ENCODE assay signal across 25 mouse cellular contexts in the genomic region with DNA sequence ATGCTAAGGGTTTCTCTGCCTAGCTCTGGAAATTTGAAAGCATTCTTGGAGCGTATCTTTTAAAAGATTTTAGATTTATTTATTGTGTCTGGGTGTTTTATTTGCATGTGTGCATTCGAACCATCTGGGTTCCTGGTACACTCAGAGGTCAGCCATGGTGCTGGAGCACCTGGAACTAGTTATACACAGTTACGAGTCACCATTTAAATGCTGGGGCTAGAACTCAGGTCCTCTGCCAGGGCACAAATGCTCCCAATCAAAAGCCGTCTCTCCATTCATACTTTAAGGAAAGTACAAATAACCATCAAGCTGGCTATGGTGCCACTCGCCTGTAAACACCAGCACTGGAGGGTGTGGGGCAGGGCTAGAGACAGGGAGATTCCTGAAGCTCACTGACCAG.
DNase-seq lines count a peak whose midpoint lies in the region; ATAC-seq and TF ChIP-seq lines count a peak whose summit lies in the region.
"Had no signal": no experiment of that assay in that cellular context is flagged by ENCODE, and none has a peak within 500 bp of the region (broad histone marks: within the 10 kb centered on the region; RNA-seq: fewer than 3 reads in every experiment).

No protein-coding gene starts in this region.

- ATAC-seq in intestine, embryonic 16.5 days, result peak; percentile 22; the same call in 1 of the 2 replicates
- ATAC-seq in intestine, embryonic 15.5 days, result no peak
- ATAC-seq in liver, postnatal 0 days, result peak; percentile 46; the same call in 1 of the 2 replicates
- ATAC-seq in inflammation-experienced regulatory T-cells, adult 6 months, result no peak
- ATAC-seq: forebrain, embryonic 14.5 days had no signal

- no peaks in the 10 kb centered on the region for H3K36me3 ChIP-seq in intestine, embryonic 16.5 days (ENCODE audit: control insufficient read depth, insufficient read depth, low read length)
- no peaks in the 10 kb centered on the region for H3K36me3 ChIP-seq in intestine, embryonic 15.5 days
- H3K36me3 ChIP-seq in liver, postnatal 0 days (replicated peaks; ENCODE audit: insufficient read depth, low read length), result no peaks in the 10 kb centered on the region
- H3K36me3 ChIP-seq in limb, embryonic 10.5 days, result no peaks in the 10 kb centered on the region
- H3K36me3 ChIP-seq: embryonic facial prominence, embryonic 12.5 days; embryonic facial prominence, embryonic 15.5 days; G1E; hindbrain, embryonic 12.5 days; hindbrain, embryonic 15.5 days had no signal

- H3K27me3 ChIP-seq in intestine, embryonic 16.5 days (replicated peaks; ENCODE audit: control insufficient read depth, insufficient read depth, low read length), result no peaks in the 10 kb centered on the region
- H3K27me3 ChIP-seq in intestine, embryonic 15.5 days (replicated peaks), result no peaks in the 10 kb centered on the region
- no peaks in the 10 kb centered on the region for H3K27me3 ChIP-seq in liver, postnatal 0 days (ENCODE audit: insufficient read depth, low read length)
- H3K27me3 ChIP-seq in limb, embryonic 10.5 days (ENCODE audit: low read depth, poor library complexity, severe bottlenecking), result no peaks in the 10 kb centered on the region
- H3K27me3 ChIP-seq: CH12.LX; embryonic facial prominence, embryonic 12.5 days; embryonic facial prominence, embryonic 15.5 days; hindbrain, embryonic 12.5 days; hindbrain, embryonic 15.5 days had no signal

- no peak overlapping the region for H3K4me2 ChIP-seq in intestine, embryonic 16.5 days (ENCODE audit: low read depth, low read length)
- H3K4me2 ChIP-seq in intestine, embryonic 15.5 days (replicated peaks), result no peak overlapping the region
- no peak overlapping the region for H3K4me2 ChIP-seq in liver, postnatal 0 days (ENCODE audit: low read depth, low read length)
- H3K4me2 ChIP-seq: embryonic facial prominence, embryonic 12.5 days; embryonic facial prominence, embryonic 15.5 days; heart, embryonic 11.5 days; hindbrain, embryonic 12.5 days; hindbrain, embryonic 15.5 days had no signal

- H3K4me3 ChIP-seq in intestine, embryonic 16.5 days (ENCODE audit: low read length), result no peak overlapping the region
- H3K4me3 ChIP-seq in intestine, embryonic 15.5 days (replicated peaks), result no peak overlapping the region
- no peak overlapping the region for H3K4me3 ChIP-seq in liver, postnatal 0 days (ENCODE audit: low read depth, low read length)
- no peak overlapping the region for H3K4me3 ChIP-seq in limb, embryonic 10.5 days
- H3K4me3 ChIP-seq: embryonic facial prominence, embryonic 12.5 days; embryonic facial prominence, embryonic 15.5 days; hindbrain, embryonic 12.5 days; hindbrain, embryonic 15.5 days had no signal

- WGBS in intestine, embryonic 16.5 days, result 88% methylated on average over 5 of the region's 5 CpGs
- 83% methylated on average over 5 of the region's 5 CpGs for WGBS in intestine, embryonic 15.5 days
- 73% methylated on average over 5 of the region's 5 CpGs for WGBS in liver, postnatal 0 days (ENCODE audit: insufficient replicate concordance)
- WGBS in limb, embryonic 10.5 days, result 40% methylated on average over 5 of the region's 5 CpGs

- no peak for TF ChIP-seq EP300 in liver, postnatal 0 days (IDR thresholded peaks at IDR 0.05; ENCODE audit: low read depth)

- no peak for DNase-seq in liver, postnatal 0 days
- DNase-seq in liver, result no peak
- no peak for DNase-seq in limb, embryonic 10.5 days (ENCODE audit: low spot score)
- no peak for DNase-seq in layer of hippocampus, adult 9-11 months
- DNase-seq in layer of hippocampus, adult 18-20 months (ENCODE audit: low spot score in 2 of 2), result no peak
- DNase-seq: adrenal gland, adult 2 months; adrenal gland, postnatal 14 days; B cell, adult 2 months; cerebellum, adult 11 months; cerebellum, adult 2 months; cerebellum, adult 9-11 months; cerebellum, postnatal 25 days; gastrocnemius, postnatal 10 days; gastrocnemius, postnatal 36 days had no signal

- no peaks in the 10 kb centered on the region for H3K4me1 ChIP-seq in intestine, embryonic 16.5 days (ENCODE audit: control insufficient read depth, insufficient read depth, low read length)
- no peaks in the 10 kb centered on the region for H3K4me1 ChIP-seq in intestine, embryonic 15.5 days (replicated peaks)
- peaks cover 3% of the 10 kb centered on the region; the same call in 1 of the 2 replicates for H3K4me1 ChIP-seq in liver, postnatal 0 days (ENCODE audit: insufficient read depth)
- H3K4me1 ChIP-seq in limb, embryonic 10.5 days, result peaks cover 23% of the 10 kb centered on the region
- H3K4me1 ChIP-seq: embryonic facial prominence, embryonic 12.5 days; embryonic facial prominence, embryonic 15.5 days; hindbrain, embryonic 12.5 days; hindbrain, embryonic 15.5 days had no signal

- H3K27ac ChIP-seq in intestine, embryonic 16.5 days (ENCODE audit: low read length), result peak overlapping the region; percentile 9; the same call in 1 of the 2 replicates
- H3K27ac ChIP-seq in intestine, embryonic 15.5 days, result no peak overlapping the region
- H3K27ac ChIP-seq in liver, postnatal 0 days (ENCODE audit: low read depth), result peak overlapping the region; percentile 88
- peak overlapping the region; percentile 71 for H3K27ac ChIP-seq in limb, embryonic 10.5 days
- H3K27ac ChIP-seq: embryonic facial prominence, embryonic 12.5 days; embryonic facial prominence, embryonic 15.5 days; hindbrain, embryonic 12.5 days; hindbrain, embryonic 15.5 days had no signal

- no peak overlapping the region for H3K9ac ChIP-seq in intestine, embryonic 16.5 days (ENCODE audit: low read depth, low read length)
- H3K9ac ChIP-seq in intestine, embryonic 15.5 days, result no peak overlapping the region
- no peak overlapping the region for H3K9ac ChIP-seq in liver, postnatal 0 days (replicated peaks)
- H3K9ac ChIP-seq: embryonic facial prominence, embryonic 12.5 days; embryonic facial prominence, embryonic 15.5 days; hindbrain, embryonic 12.5 days; hindbrain, embryonic 15.5 days had no signal

- H3K9me3 ChIP-seq in intestine, embryonic 16.5 days (ENCODE audit: control insufficient read depth, low read length), result no peaks in the 10 kb centered on the region
- H3K9me3 ChIP-seq in intestine, embryonic 15.5 days, result no peaks in the 10 kb centered on the region
- no peaks in the 10 kb centered on the region for H3K9me3 ChIP-seq in liver, postnatal 0 days (ENCODE audit: low read length)
- H3K9me3 ChIP-seq in limb, embryonic 10.5 days (replicated peaks), result no peaks in the 10 kb centered on the region
- H3K9me3 ChIP-seq: embryonic facial prominence, embryonic 12.5 days; embryonic facial prominence, embryonic 15.5 days; hindbrain, embryonic 12.5 days; hindbrain, embryonic 15.5 days had no signal

- TF ChIP-seq CTCF in liver, postnatal 0 days (IDR thresholded peaks at IDR 0.05; ENCODE audit: low read depth), result no peak

Comparison
In these comparisons a context has a peak if more than half of its experiments do, and no peak if none do; other contexts are left out.
1. ATAC-seq: peak in intestine, embryonic 16.5 days (single experiment) and liver, postnatal 0 days (single experiment); none in intestine, embryonic 15.5 days (single experiment) and inflammation-experienced regulatory T-cells, adult 6 months (single experiment).